Mouse (Mus musculus): ENCODE measurements around the gene Gm28230.

- no peak for TF ChIP-seq CTCF (conservative IDR thresholded peaks at IDR 0.05; ENCODE audit: low read length)
- no peak for TF ChIP-seq POU5F1 (IDR thresholded peaks at IDR 0.05; ENCODE audit: borderline replicate concordance, low read length)
- no peak for TF ChIP-seq NANOG (IDR thresholded peaks at IDR 0.05; ENCODE audit: borderline replicate concordance, low read length)
Observed at GRCm38 (mm10) chr2:74705467-74706089, 20.9 kb upstream of the Gm28230 start.

Measured in E14TG2a.4 (cell line).